Mouse (Mus musculus): ENCODE measurements around the gene Hdhd5.

- no peak for TF ChIP-seq CTCF (IDR thresholded peaks at IDR 0.05; ENCODE audit: control insufficient read depth, insufficient read depth, insufficient read length)
- TF ChIP-seq USF1 (IDR thresholded peaks at IDR 0.05; ENCODE audit: low read depth) = no peak
- no peak for TF ChIP-seq MAX (IDR thresholded peaks at IDR 0.05)
Observed at GRCm38 (mm10) chr6:120555152-120555551, 24.0 kb upstream of the Hdhd5 start.

Data from C2C12 (cell line).